Mouse (Mus musculus): ENCODE measurements around the gene Dapk3.
"Not testable (repeated sequence)": the region's sequence is repeated elsewhere in the genome, so short reads cannot be mapped to it uniquely, and the experiment has no call there.

Gene Dapk3

DNA sequence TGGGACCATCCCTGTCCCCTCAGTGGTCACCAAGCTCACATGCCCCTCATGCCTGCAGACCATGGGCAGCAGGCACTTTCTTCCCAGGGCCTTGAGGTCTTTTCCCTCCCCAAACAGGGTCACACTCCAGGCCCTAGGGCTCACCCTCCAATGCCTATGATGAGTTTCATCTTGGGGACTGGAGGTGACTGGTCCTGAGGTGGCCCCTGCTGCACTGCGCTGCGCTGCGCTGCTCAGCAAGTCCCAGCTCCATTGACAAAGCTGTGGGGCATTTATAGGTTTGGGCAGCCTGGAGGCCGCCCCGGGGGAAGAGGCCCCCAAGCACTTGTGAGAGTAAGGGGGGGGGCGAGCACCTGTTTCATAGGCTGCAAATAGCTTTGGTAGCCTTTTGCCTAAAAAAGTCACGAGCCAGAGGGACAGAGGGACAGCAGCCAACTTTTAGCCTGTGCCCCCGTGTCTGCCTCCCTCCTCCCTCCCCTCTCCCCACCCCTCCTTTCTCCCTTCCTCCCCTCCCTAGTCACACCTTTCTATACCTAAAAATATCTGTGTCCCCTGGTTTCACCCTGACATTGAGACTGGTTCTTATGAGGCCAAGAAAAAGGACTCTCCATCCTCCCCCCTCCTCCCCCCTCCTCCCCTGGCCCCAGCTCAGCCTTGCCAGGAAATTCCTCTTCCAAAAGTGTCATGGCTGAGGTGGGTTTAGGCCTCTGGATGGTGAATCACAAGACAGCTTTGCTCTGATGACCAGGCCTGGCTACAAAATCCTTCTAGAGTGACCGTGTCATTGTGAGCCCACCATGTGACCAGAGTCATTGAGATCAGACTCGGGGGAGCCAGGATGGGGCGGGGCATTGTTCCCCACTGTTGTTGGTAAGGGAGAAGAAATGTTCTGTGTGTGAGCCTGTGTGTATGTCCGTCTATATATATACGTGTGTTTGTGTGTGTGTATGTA lies 19.3 kb downstream of the Dapk3 start, which contains the start of gene Nmrk2:
Gene Nmrk2, minus strand, starts transcription at position 245 of the 952 bp plus-strand sequence.
- no peak for DNase-seq

DNA sequence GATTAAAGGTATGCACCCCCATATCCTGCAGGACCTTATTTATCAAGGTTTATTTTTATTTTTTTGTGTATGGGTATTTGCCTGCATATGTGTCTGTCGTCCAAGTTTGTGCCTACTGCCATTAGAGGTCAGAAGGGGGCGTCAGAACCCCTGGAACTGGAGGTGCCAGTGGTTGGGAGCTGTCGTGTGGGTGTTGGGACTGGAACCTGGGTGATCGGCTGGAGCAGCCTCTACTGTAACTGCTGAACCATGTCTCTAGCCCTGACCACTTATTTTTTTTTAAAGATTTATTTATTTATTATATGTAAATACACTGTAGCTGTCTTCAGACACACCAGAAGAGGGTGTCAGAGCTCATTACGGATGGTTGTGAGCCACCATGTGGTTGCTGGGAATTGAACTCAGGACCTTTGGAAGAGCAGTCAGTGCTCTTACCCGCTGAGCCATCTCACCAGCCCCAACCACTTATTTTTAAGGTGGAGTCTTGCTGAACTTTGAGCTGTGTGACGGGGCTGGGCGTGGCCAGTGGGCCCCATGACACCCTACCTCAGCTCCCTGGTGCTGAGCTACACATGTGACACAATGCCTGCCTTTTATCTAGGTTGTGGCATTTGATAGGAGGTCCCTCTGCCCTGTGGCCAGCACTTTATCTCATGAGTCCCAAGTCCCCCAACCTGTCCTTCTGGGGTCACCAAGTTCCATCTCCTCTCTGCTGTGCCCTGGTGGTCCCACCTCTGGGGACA lies 20.3 kb downstream of the Dapk3 start:
- no peak for DNase-seq

DNA sequence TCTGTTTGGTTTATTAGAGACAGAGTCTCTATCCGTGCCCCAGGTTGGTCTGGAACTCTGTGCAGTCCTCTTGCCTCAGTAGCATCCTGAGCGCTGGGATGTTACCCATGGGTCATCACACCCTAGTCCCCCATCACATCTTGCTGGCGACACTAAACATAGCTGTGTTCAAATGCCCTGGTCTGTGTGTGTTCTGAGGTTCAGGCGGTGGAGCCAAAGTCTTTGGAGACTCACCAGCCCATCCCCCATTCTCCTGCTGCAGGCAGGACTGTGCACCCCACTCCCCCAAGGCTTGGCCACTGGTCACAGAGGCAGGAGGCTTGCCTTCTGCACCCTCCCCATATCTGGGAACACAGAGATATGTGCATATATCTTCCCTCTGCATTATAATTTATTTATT lies 21.3 kb downstream of the Dapk3 start:
- DNase-seq: no peak

DNA sequence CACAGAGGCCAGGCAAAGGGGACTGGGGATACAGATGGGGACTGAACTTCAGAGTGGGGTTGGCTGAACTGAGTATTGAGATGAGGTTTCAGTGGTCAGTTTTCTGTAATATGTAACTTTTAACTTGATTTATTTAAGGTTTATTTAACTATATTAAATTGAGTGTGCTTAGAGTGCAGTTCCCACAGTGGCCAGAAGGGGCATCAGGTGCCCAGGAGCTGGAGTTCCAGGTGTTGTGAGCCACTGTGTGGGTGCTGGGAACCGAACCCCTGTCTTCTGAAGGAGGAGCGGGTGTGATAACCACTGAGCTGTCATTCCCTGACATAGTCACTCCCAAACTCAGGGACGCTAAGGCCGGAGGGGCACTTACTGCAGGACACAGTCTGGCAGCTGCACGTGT lies 27.3 kb downstream of the Dapk3 start:
- no peak for DNase-seq

DNA sequence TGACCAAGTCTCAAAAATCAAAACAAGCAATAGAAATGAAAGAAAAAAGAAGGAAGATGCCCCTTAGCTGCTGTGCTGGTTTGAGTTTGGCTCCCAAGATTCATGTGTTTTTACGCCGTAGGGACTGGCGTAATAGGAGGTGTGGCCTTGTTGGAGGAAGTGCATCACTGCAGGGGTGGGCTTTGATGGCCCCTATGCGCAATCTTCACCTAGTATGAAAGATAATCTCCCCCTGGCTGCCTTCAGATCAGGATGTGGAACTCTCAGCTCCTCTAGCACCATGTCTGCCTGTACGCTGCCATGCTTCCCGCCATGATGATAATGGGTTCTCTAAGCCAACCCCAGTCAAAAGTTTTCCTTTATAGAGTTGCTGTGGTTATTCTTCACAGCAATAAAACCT lies 33.5 kb downstream of the Dapk3 start:
- DNase-seq: no peak

- DNase-seq: no peak
Observed at GRCm38 (mm10) chr10:81216810-81217209, 34.0 kb downstream of the Dapk3 start.

GRCm38 (mm10) chr10:81217267-81217666 lies 34.5 kb downstream of the Dapk3 start:
- not testable (repeated sequence) for DNase-seq

DNA sequence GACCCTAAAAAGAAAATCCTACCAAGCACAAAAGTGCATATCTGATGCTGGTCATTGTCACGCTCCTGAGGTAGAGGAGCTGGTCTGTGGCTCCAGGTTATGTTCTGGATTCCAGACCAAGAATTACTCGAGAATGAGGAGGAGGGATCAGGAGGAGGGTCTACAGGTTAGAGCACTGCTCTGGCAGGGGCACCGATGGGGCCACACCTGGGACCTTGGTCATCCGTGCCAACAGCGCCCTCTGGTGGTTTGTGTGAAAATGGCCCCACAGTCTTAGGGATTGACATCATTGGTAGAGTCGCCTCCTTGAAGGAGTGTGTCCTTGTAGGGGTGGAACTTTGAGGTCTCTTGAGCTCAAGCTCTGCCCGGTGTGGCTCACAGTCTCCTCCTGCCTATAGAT lies 35.2 kb downstream of the Dapk3 start:
- peak; percentile 60 for DNase-seq

- no peak for DNase-seq
Observed at GRCm38 (mm10) chr10:81221402-81222015, 38.7 kb downstream of the Dapk3 start.

DNA sequence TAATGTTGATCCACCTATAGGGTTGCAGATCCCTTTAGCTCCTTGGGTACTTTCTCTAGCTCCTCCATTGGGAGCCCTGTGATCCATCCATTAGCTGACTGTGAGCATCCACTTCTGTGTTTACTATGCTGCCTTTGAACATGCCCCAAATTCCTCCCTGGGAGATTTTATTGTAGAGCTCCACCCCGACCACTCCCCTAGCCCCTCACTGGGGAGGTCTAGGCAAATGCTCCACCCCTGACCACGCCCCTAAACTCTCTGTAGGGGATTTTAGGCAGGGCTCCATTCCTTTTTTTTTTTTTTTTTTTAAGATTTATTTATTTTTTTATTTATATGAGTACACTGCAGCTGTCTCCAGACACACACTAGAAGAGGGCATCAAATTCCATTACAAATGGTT lies 40.9 kb downstream of the Dapk3 start:
- DNase-seq: not testable (repeated sequence)

DNA sequence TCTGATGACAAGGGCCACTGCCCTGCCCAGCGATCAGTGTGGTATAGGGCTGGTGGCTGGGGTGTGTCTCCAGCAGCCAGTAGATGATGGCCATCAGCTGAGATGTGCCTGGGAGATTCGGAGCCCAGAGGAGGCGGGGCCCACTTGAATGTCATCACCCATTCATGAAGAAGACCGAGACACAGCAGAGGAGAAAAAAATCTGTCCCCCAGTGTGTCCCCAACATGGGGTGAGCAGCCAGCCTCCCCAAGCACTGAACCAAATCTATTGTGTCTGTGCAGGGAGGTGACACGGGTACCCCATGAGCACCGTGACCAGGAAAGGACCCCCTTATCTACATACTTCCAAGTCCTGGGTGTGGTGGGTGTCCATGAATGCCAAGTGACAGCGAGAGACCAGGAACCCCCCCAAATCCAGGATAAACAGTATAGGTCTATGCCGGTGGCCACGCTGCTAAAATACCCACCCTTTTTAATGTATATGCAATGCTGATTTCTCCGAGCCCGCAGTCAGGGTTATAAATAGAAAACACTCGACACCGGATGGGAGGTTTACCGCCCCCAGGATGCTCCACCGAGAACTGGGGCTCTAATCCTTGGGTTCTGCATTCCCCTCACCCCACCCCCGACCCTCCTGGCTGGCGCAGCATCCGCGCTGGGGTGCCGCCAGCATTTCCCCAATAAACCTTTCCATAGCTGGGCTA lies 47.1 kb downstream of the Dapk3 start:
- DNase-seq: no peak

GRCm38 (mm10) chr10:81230438-81231332 lies 47.9 kb downstream of the Dapk3 start, which contains the start of gene Atcay:
TSS of gene Atcay (minus strand) at chr10:81230833.
- DNase-seq: no peak

GRCm38 (mm10) chr10:81231436-81231835 lies 48.6 kb downstream of the Dapk3 start:
- DNase-seq: no peak

- DNase-seq: peak; percentile 89
Observed at GRCm38 (mm10) chr10:81232580-81233225, 49.9 kb downstream of the Dapk3 start, which contains the start of gene Zfr2. TSS of gene Zfr2 (plus strand) at chr10:81233155.

DNA sequence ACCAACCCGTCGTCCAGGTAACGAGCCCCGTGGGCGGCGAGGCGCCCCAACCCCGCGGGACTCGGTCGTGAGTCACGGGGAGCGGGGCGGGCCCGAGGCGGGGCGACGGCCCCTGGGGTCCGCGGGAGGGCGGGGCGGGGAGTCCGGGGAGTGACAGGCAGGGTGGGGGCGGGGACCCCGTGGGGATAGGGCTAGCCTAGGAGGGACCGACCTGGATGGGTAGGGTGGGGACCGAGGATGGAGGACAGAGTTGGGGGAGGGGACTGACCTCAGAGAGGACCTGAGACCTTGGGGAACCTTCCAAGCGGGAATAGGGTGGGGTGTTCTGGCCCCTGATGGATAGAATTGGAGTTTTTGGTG lies 50.4 kb downstream of the Dapk3 start:
- no peak for DNase-seq

DNA sequence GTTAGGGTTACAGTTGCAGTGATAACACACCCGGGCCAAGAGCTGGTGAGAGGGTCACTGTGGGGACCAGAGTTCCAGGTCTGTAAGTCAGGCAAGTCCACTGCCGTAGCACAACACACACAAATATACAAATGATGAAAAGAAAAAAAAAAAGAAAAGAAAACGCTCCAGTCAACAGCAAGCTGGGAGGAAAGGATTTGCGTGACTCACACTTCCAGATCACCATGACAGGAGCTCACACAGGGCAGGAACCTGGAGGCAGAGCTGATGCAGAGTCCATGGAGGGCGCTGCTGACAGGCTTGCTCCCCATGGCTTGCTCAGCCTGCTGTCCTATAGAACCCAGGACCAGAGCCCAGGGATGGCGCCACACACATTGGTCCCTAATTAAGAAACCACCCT lies 51.4 kb downstream of the Dapk3 start:
- DNase-seq: no peak

GRCm38 (mm10) chr10:81236471-81237268 lies 53.9 kb downstream of the Dapk3 start:
- no peak for DNase-seq

- DNase-seq: no peak
Observed at GRCm38 (mm10) chr10:81238618-81239017, 55.8 kb downstream of the Dapk3 start.

DNA sequence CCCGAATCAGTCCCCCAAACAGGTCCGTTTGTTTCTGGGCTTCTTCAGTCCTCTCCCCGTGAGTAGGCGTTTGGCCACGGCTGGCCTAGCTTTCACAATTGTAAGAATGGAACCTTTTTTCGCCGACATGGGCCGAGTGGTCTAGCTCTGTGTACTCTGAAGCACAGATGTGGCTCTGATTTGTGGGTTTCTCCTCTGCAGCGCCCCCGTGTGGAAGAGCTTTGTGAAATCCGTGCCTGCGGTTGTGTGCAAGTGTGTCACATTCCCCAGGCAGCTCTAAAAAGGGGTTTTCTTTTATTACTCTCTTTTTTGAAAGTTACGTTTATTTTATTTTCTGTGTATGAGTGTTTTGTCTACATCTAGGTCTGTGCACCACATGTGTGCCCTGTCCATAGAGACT lies 58.1 kb downstream of the Dapk3 start:
- no peak for DNase-seq

DNA sequence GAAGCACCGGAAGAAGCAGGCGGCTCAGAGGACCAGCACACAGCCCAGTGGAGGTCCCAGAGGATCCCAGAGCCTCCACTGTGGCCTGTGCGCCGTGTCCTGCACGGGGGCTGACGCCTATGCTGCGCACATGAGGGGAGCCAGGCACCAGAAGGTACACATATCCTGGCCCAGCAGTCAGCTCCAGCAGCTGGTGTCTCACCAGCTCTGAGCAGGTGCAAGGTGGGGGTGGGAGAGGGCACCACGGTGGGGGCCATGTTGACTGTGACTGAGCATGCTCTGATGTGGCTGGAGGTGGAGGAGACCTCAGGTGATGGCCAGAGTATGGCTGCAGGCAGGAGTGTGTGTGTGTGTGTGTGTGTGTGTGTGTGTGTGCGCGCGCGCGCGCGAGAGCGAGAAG lies 59.2 kb downstream of the Dapk3 start:
- no peak for DNase-seq

All from kidney, adult 11 months (tissue).